Mouse (Mus musculus) cerebellum, adult 8-10 months (tissue): ENCODE data around the gene Bcl2l10.
A peak's percentile ranks its signal among the peaks of the same experiment; 100 is the strongest.

Source experiments
- DNase-seq: peaks from one replicate; pipeline ENCODE4 v3.0.0; 2022

The Bcl2l10 gene

GRCm38 (mm10) chr9:75347458-75347857 is at the start of gene Bcl2l10:
Gene Bcl2l10 (plus strand): TSS chr9:75347758.
- no peak for DNase-seq

- no peak for DNase-seq
Measured at GRCm38 (mm10) chr9:75299342-75299741, 48.2 kb upstream of the Bcl2l10 start.

GRCm38 (mm10) chr9:75303033-75303432 is 44.5 kb upstream of the Bcl2l10 start:
- no peak for DNase-seq

- peak; percentile 41 for DNase-seq
Measured at GRCm38 (mm10) chr9:75303701-75304261, 43.8 kb upstream of the Bcl2l10 start.

- no peak for DNase-seq
Measured at GRCm38 (mm10) chr9:75304286-75304685, 43.3 kb upstream of the Bcl2l10 start.

- DNase-seq, result peak; percentile 88
Measured at GRCm38 (mm10) chr9:75306126-75306898, 41.2 kb upstream of the Bcl2l10 start, which contains the start of gene Gnb5. Gene Gnb5 (plus strand): TSS chr9:75306288.

GRCm38 (mm10) chr9:75307015-75307414 is 40.5 kb upstream of the Bcl2l10 start:
- no peak for DNase-seq

GRCm38 (mm10) chr9:75308621-75309020 is 38.9 kb upstream of the Bcl2l10 start:
- DNase-seq, result no peak

- DNase-seq, result peak; percentile 92
Measured at GRCm38 (mm10) chr9:75312008-75312407, 35.5 kb upstream of the Bcl2l10 start.

GRCm38 (mm10) chr9:75313138-75313831 is 34.3 kb upstream of the Bcl2l10 start:
- DNase-seq, result no peak

GRCm38 (mm10) chr9:75313832-75314516 is 33.6 kb upstream of the Bcl2l10 start:
- peak; percentile 88 for DNase-seq

GRCm38 (mm10) chr9:75314517-75315105 is 32.9 kb upstream of the Bcl2l10 start:
- DNase-seq, result peak; percentile 35

- DNase-seq, result no peak
Measured at GRCm38 (mm10) chr9:75315238-75315637, 32.3 kb upstream of the Bcl2l10 start.

- no peak for DNase-seq
Measured at GRCm38 (mm10) chr9:75316771-75317170, 30.8 kb upstream of the Bcl2l10 start.

GRCm38 (mm10) chr9:75318196-75318595 is 29.4 kb upstream of the Bcl2l10 start:
- DNase-seq, result no peak

GRCm38 (mm10) chr9:75319365-75319764 is 28.2 kb upstream of the Bcl2l10 start:
- DNase-seq, result peak; percentile 42

- DNase-seq, result peak; percentile 51
Measured at GRCm38 (mm10) chr9:75322099-75322885, 25.3 kb upstream of the Bcl2l10 start.

GRCm38 (mm10) chr9:75328047-75328446 is 19.5 kb upstream of the Bcl2l10 start:
- DNase-seq, result no peak

GRCm38 (mm10) chr9:75330821-75331220 is 16.7 kb upstream of the Bcl2l10 start:
- no peak for DNase-seq

- no peak for DNase-seq
Measured at GRCm38 (mm10) chr9:75334440-75334839, 13.1 kb upstream of the Bcl2l10 start.

GRCm38 (mm10) chr9:75338016-75338415 is 9.5 kb upstream of the Bcl2l10 start:
- DNase-seq, result no peak

GRCm38 (mm10) chr9:75342433-75342832 is 5.1 kb upstream of the Bcl2l10 start:
- no peak for DNase-seq
